Mouse (Mus musculus) midbrain, embryonic 12.5 days (tissue): Measurements from ENCODE around the gene Olfr31. TPM values are rescaled to one million over a fixed set of nuclear protein-coding genes. Genes with fewer than 3 reads are reported as not detected.
A peak's percentile ranks its signal among the peaks of the same experiment; 100 is the strongest.

ENCODE experiments used
- ATAC-seq: fragments of 200-750 bp; cut with Nextera tagmentation; 2 replicates; pipeline ENCODE4 v1.8.0; 2017; ENCODE audit warnings: low read depth, moderate TSS enrichment, moderate library complexity; ENCODE audit not compliant: low FRiP score
- H3K27ac ChIP-seq: fragments of 300-500 bp; sonication (generic); replicated peaks from 2 replicates; pipeline ENCODE4 v1.5.1; 2016; ENCODE audit warnings: mild to moderate bottlenecking
- H3K27me3 ChIP-seq: fragments of 300-500 bp; sonication (generic); 2 replicates; pipeline ENCODE4 v1.6.1; 2016; ENCODE audit warnings: mild to moderate bottlenecking
- H3K36me3 ChIP-seq: fragments of 300-500 bp; sonication (generic); 2 replicates; pipeline ENCODE4 v1.6.1; 2016
- H3K4me1 ChIP-seq: fragments of 300-500 bp; sonication (generic); 2 replicates; pipeline ENCODE4 v1.6.1; 2016
- H3K4me2 ChIP-seq: fragments of 300-500 bp; sonication (generic); replicated peaks from 2 replicates; pipeline ENCODE4 v1.6.1; 2016; ENCODE audit warnings: mild to moderate bottlenecking, moderate library complexity
- H3K4me3 ChIP-seq: fragments of 300-500 bp; sonication (generic); 2 replicates; pipeline ENCODE4 v1.5.1; 2016; ENCODE audit warnings: mild to moderate bottlenecking
- H3K9ac ChIP-seq: fragments of 300-500 bp; sonication (generic); replicated peaks from 2 replicates; pipeline ENCODE4 v1.6.1; 2016; ENCODE audit warnings: mild to moderate bottlenecking, moderate library complexity
- H3K9me3 ChIP-seq: fragments of 300-500 bp; sonication (generic); 2 replicates; pipeline ENCODE4 v1.6.1; 2016; ENCODE audit warnings: mild to moderate bottlenecking
- WGBS: fragments of 180-500 bp; shearing (Covaris S2); methylation state at CpG from one replicate; pipeline ENCODE4 v1.1.7; 2016; 5-methylcytosine and 5-hydroxymethylcytosine counted together
- polyA plus RNA-seq: library from polyadenylated mRNA; unstranded; fragments of >200 nt; fragmentation: Nextera tagmentation; extraction: Ambion mirVana; gene quantifications from 2 replicates; pipeline ENCODE4 v1.2.1, GENCODE M21; 2016

Gene Olfr31
- polyA plus RNA-seq: not detected in 2 replicates

DNA sequence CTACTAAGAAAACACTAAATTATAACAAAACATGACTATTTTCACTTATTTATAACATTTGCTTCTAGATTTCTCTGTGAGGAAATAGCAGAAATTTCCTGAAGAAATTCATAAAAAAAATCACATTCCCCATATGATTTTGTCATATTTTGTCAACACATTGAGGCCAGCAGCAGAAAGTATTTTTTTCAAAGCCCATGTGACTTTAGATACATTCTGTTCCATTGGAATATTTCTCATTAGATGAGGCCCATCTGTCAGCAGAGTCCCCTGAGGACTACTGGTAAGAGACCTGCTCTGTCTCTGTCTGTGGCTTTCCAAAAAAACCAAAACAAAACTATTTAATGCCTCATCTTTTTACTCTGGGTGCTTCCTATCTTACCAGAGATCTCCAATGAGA lies at the start of gene Olfr31:
Olfr31 (plus strand) TSS at position 301 of the 400 bp plus-strand sequence.
- Histone ChIP-seq H3K27ac (no peak within 1 kb of the TSS), H3K27me3 (no peaks in the 10 kb centered on the region), H3K4me2 (no peak within 1 kb of the TSS), H3K4me1 (no peaks in the 10 kb centered on the region), H3K9ac (no peak within 1 kb of the TSS), H3K4me3 (no peak within 1 kb of the TSS), H3K36me3 (no peaks in the 10 kb centered on the region), H3K9me3 (peaks cover 4% of the 10 kb centered on the region; the same call in 1 of the 2 replicates)
- ATAC-seq: no peak

DNA sequence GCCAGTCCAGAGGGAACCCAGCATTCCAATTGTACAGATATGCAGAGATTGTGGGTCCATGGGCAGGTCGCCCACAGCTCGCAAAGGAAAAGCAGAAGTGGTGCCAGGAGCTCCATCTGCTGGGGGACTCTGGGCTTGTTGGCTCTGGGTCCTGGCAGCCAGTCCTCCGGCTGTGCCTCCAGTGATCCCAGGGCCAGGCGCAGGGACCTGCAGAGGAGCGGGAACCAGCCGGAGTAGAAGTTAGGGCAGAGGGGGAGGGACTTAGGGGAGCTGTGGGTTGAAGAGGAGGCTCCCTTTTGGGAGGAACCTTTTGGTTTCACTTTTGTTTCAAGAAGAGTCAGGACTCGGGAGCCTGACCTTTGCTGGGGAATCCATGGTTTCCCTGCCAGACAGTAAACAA lies 28.2 kb upstream of the Olfr31 start:
- Histone ChIP-seq H3K4me2 (no peak overlapping the region), H3K9ac (no peak overlapping the region), H3K4me1 (no peaks in the 10 kb centered on the region), H3K27ac (no peak overlapping the region), H3K36me3 (no peaks in the 10 kb centered on the region), H3K27me3 (no peaks in the 10 kb centered on the region), H3K9me3 (peaks cover 31% of the 10 kb centered on the region), H3K4me3 (no peak overlapping the region)
- ATAC-seq: no peak
- 63% methylated on average over 7 of the region's 7 CpGs for WGBS

DNA sequence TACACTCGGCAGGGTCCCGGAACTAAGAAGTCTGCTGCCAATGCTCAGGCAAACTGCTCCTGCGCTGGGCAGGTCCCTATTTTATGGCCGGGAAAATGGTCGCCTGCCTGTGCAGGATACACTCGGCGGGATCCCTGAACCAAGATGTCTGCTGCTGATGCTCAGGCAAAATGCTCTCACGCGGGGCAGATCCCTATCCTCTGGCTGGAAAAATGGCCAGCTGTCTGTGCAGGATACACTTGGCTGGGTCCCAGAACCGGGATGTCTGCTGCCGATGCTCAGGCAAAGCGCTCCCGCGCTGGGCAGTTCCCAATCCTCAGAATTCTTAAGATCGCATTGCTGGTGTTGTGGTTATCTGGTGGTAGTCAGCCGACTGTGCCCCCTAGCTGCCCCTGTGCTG lies 13.7 kb upstream of the Olfr31 start:
- no peaks in the 10 kb centered on the region for H3K4me1 ChIP-seq
- no peaks in the 10 kb centered on the region for H3K36me3 ChIP-seq
- no peaks in the 10 kb centered on the region for H3K9me3 ChIP-seq
- H3K4me3 ChIP-seq: no peak overlapping the region
- ATAC-seq: no peak
- H3K9ac ChIP-seq: no peak overlapping the region
- H3K27ac ChIP-seq: no peak overlapping the region
- 0 out of 2 replicates have a peak overlapping the region, but pooled peaks have one; percentile 9 for H3K4me2 ChIP-seq
- no peaks in the 10 kb centered on the region for H3K27me3 ChIP-seq
- 68% methylated on average over 16 of the region's 16 CpGs for WGBS

DNA sequence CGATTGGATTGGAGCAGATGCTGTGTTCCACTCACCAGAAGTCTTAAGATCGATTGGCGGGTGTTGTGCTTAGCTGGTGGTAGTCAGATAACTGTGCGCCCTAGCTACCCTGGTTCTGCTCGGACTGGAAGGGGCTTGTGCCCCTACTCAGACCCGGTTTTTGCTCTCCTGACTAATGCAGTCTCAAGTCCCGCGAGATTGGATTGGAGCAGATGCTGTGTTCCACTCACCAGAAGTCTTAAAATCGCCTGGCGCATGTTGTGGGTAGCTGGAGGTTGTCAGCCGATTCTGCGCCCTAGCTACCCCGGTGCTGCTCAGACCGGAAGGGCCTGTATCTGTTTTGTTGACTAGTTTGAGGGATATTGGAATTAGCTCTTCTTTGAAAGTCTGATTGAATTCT lies 13.2 kb upstream of the Olfr31 start:
- no peaks in the 10 kb centered on the region for H3K36me3 ChIP-seq

DNA sequence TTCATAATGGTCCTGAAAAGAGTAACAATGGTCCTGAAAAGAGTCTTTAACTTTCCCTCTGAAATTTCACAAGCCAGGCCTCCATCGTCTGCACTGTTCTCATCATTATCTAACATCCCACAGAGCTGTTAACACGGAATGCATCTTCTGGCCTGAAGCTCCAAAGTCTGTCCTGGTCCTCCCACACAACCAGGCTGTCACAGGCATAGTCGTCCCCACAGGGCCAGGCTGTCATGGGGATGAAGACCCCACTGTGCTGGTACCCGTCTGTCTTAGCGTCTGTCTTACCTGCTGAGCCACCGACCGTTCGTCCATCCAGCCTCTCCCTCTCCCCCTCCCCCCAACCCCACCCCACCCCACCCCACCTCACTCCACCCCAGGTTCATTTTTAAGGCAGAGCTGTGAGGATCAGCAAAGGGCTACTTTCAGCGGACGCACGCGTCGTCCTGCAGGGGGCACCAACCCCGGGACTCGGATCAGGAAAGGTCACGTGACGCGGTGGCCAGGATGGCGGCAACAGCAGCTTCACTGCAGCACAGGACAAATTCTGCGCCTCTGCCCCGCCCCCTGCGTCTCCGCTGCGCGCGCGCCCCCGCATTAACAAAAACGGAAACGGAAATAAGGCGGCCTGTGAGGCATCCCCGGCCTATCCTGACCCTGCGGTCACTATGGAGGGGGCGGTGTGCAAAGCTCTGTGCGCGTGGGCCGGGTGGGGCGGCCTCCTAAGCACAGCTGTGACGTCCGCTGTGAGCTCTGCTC lies 22.7 kb downstream of the Olfr31 start:
- peak overlapping the region; percentile 64; the same call in 1 of the 2 replicates for H3K9ac ChIP-seq
- H3K4me1 ChIP-seq: no peaks in the 10 kb centered on the region; the same call in 1 of the 2 replicates
- peak overlapping the region; percentile 67 for H3K27ac ChIP-seq
- H3K4me2 ChIP-seq: peak overlapping the region; percentile 62
- H3K4me3 ChIP-seq: peak overlapping the region; percentile 72
- peak; percentile 79 for ATAC-seq
- H3K27me3 ChIP-seq: no peaks in the 10 kb centered on the region
- WGBS: 5% methylated on average over 39 of the region's 40 CpGs
- H3K36me3 ChIP-seq: 0 out of 2 replicates have a peak, but pooled peaks cover 11% of the 10 kb centered on the region
- peaks cover 40% of the 10 kb centered on the region for H3K9me3 ChIP-seq

More for the DNA sequence above, 13.2 kb upstream of the Olfr31 start:
- ATAC-seq: no peak
- H3K9me3 ChIP-seq: no peaks in the 10 kb centered on the region
- 67% methylated on average over 14 of the region's 14 CpGs for WGBS
- no peak overlapping the region for H3K27ac ChIP-seq
- H3K4me2 ChIP-seq: 0 out of 2 replicates have a peak overlapping the region, but pooled peaks have one; percentile 9
- H3K9ac ChIP-seq: no peak overlapping the region
- H3K27me3 ChIP-seq: no peaks in the 10 kb centered on the region
- H3K4me3 ChIP-seq: no peak overlapping the region
- H3K4me1 ChIP-seq: no peaks in the 10 kb centered on the region

DNA sequence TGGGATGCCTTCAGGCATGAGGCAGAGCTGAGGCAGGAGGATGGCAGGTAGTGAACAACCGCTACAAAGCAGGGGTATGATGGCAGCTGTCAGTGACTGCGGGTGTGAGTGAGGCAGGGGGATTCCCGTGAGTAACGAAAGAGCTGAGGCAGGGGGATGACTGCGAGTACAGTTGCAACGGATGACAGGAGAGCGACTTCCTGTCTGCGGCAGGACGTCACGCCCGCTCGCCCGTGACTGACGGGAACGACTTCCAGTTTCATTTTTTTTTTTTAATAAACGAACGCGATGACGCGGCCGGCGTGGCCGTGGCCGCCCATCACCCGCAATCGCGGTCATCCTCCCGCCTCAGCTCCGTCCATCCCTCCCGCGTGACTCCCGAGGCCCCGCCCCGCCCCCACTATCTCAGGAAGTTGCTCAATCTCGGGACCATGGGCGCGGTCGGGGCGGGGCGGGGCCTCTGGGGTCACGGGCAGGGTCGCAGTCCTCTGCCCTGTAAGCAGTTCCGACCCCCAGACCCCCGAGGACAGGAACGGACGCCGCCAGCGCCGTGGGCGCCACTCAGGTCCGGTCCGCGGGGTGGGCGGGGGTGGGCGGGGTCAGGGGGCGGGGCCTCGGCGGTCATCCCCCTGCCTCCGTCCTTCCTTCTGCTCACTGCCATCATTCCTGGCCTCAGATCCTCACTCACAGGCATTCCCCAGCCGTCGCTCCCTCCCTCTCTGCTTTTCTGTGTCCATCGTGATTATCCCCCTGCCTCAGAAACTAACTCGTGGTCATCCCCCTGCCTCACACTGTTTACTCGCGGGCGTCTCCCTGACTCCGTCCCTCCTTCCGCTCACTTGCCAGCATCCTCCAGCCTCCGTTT lies 23.6 kb downstream of the Olfr31 start, which contains the start of gene Il3ra:
Il3ra (plus strand) TSS at position 328 of the 865 bp plus-strand sequence.
- H3K36me3 ChIP-seq: 0 out of 2 replicates have a peak, but pooled peaks cover 13% of the 10 kb centered on the region
- H3K4me1 ChIP-seq: no peaks in the 10 kb centered on the region; the same call in 1 of the 2 replicates
- H3K9ac ChIP-seq: peak within 1 kb of the TSS; percentile 64
- H3K27ac ChIP-seq: peak within 1 kb of the TSS; percentile 67
- peak; percentile 61 for ATAC-seq
- H3K4me3 ChIP-seq: peak within 1 kb of the TSS; percentile 72
- H3K9me3 ChIP-seq: peaks cover 46% of the 10 kb centered on the region
- peak within 1 kb of the TSS; percentile 62 for H3K4me2 ChIP-seq
- no peaks in the 10 kb centered on the region for H3K27me3 ChIP-seq
- WGBS: 3% methylated on average over 67 of the region's 69 CpGs

DNA sequence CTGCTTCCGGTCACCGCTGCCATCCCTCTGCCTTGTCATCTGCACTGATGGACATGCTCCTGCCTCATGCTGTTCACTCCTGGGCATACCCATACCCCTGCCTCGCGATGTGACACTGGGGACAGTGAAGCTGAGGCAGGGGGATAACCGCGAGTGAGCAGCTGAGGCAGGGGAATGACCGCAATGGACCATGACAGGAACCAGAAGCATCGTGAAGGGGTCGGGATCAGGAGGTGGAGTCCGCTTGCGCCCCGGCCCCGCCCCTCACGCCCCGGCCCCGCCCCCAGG lies 24.1 kb downstream of the Olfr31 start:
- H3K4me1 ChIP-seq: no peaks in the 10 kb centered on the region; the same call in 1 of the 2 replicates
- H3K9me3 ChIP-seq: peaks cover 51% of the 10 kb centered on the region
- H3K4me3 ChIP-seq: peak overlapping the region; percentile 72
- H3K9ac ChIP-seq: peak overlapping the region; percentile 64; the same call in 1 of the 2 replicates
- H3K27ac ChIP-seq: no peak overlapping the region
- H3K4me2 ChIP-seq: peak overlapping the region; percentile 62
- 23% methylated on average over 15 of the region's 16 CpGs for WGBS
- peak; percentile 16 for ATAC-seq
- H3K36me3 ChIP-seq: 0 out of 2 replicates have a peak, but pooled peaks cover 13% of the 10 kb centered on the region
- no peaks in the 10 kb centered on the region for H3K27me3 ChIP-seq

DNA sequence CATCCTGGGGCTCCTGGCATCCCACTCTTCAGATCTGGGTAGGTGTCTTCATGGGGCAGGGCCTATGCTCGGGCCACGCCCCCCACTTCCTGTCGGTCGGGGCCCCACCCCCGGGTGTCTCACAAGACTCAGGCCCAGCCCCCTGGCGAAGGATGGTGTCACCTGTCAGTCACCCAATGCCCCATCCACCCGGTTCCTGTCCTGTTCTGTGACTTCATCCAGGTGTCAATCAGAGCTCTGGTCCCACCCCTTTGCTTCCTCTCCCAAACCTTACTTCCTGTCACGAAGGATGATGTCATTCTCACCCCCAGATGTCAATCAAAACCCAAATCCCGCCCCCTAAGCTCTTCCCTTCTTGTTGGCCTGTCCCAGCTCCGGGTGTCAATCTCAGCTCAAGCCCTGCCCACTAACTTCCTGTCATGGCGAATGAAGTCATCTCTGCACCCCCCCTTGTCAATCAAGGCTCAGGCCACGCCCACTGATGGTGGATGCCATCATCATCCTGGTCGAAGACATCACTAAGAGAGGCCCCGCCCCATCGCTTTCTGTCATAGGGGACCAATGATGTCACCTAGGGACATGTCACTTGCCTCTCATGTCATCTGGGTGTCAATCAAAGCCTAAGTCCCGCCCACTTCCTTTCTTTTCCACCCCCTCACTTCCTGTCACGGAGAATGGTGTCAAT lies 24.7 kb downstream of the Olfr31 start:
- Histone ChIP-seq H3K27me3 (no peaks in the 10 kb centered on the region), H3K4me2 (peak overlapping the region; percentile 62), H3K4me1 (no peaks in the 10 kb centered on the region; the same call in 1 of the 2 replicates), H3K4me3 (peak overlapping the region; percentile 72), H3K9ac (no peak overlapping the region), H3K36me3 (0 out of 2 replicates have a peak, but pooled peaks cover 13% of the 10 kb centered on the region), H3K27ac (no peak overlapping the region), H3K9me3 (peaks cover 52% of the 10 kb centered on the region)
- ATAC-seq: peak; percentile 5
- WGBS: 82% methylated on average over 16 of the region's 17 CpGs

DNA sequence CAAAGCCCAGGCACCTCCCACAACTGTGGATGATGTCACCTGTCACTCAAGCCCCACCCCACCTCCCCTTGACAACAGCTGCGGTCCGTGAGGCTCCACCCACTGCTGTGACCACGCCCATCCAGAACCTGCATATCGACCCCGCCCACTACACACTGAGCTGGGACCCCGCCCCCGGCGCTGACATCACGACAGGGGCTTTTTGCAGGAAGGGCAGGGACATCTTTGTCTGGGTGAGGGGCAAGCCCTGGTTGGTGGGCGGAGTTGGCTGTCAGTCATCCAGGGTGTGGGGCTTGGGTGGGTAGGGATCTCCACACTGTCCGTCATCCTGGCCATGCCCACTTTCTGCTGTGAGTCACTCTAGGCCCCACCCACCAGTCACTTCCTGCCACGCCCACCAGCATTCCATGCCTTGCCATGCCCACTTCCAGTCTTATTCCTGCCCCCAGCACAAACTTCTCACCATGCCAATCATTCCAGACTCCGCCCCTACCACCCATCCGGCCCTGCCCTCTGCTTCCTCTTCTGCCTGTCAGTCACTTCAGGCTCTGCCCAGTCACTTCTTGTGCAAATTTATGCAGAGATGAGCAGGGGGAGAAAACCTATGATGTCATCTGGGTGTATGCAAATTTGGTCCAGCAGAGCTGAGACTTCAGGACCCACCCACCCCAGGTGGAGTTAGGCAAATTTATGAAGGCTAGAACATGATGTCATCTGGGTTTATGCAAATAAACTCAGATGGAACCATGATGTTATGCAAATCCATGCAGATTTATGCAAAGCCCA lies 25.4 kb downstream of the Olfr31 start:
- Histone ChIP-seq H3K4me1 (no peaks in the 10 kb centered on the region; the same call in 1 of the 2 replicates), H3K9me3 (peaks cover 52% of the 10 kb centered on the region), H3K4me2 (no peak overlapping the region), H3K4me3 (no peak overlapping the region), H3K27me3 (no peaks in the 10 kb centered on the region), H3K9ac (no peak overlapping the region), H3K27ac (no peak overlapping the region), H3K36me3 (0 out of 2 replicates have a peak, but pooled peaks cover 13% of the 10 kb centered on the region)
- WGBS: 95% methylated on average over 14 of the region's 14 CpGs
- ATAC-seq: peak; percentile 2

DNA sequence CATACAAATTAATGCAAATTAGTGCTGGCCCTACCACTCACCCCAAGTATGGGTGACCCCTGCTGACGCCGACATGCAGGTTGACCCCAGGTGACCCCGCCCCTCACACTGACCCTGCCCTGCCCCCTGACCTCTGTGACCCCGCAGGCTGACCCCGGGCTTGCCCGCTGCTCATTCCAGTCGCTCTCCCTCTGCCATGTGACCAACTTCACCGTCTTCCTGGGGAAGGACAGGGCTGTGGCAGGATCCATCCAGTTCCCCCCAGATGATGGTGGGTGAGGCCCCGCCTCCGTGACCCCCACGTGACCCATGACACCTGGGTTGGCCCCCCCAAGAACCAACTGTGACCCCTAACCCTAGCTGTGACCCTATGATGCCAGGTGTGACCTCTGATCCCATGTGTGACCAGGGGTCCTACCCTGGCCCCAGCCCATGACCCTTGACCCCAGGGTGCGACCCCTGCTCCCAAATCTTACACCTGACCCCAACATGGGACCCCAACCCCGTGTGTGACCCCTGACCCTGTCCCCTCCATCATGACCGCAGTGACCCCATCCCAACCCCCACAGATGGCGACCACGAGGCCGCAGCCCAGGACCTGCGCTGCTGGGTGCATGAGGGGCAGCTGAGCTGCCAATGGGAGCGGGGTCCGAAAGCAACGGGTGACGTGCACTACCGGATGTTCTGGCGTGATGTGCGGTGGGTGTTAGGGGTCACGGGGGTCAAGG lies 26.2 kb downstream of the Olfr31 start:
- 92% methylated on average over 26 of the region's 26 CpGs for WGBS

More for the DNA sequence above, 26.2 kb downstream of the Olfr31 start:
- 0 out of 2 replicates have a peak, but pooled peaks cover 13% of the 10 kb centered on the region for H3K36me3 ChIP-seq
- no peak overlapping the region for H3K27ac ChIP-seq
- no peak overlapping the region for H3K9ac ChIP-seq
- H3K4me3 ChIP-seq: no peak overlapping the region
- no peaks in the 10 kb centered on the region; the same call in 1 of the 2 replicates for H3K4me1 ChIP-seq
- H3K4me2 ChIP-seq: no peak overlapping the region
- peaks cover 56% of the 10 kb centered on the region for H3K9me3 ChIP-seq
- ATAC-seq: no peak
- no peaks in the 10 kb centered on the region for H3K27me3 ChIP-seq
